Mouse (Mus musculus) embryo, embryonic 10.5 days (tissue): ENCODE data around the gene Nup107.
"Not testable (repeated sequence)": the region's sequence is repeated elsewhere in the genome, so short reads cannot be mapped to it uniquely, and the experiment has no call there.

Experiments used
- DNase-seq: peaks from one replicate; pipeline ENCODE4 v3.0.0-alpha.2; 2015; ENCODE audit warnings: low spot score

Gene Nup107

DNA sequence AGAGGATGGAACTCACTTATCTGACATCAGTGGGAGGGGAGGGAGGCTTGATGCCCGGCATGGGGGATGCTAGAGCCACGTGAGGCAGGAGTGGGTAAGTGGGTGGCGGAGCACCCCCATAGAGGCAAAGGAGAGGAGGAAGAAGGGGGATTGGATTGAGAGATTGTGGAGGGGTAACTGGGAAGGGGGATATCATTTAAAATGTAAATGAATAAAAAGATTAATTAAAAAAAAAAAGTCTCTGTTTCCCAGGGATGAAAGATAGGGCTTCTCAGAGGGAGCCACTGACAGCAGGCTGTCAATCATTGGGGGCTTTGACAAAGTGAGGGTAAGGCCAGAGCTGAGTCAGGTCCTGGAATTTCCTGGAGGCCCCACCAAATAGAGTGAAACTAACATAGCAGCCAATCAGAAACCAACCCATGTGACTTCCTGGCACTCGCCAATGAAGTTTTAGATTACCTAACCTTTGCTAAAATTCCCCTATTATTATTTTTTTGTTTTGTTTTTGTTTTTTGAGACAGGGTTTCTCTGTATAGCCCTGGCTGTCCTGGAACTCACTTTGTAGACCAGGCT lies 77.5 kb downstream of the Nup107 start:
- DNase-seq, result no peak

DNA sequence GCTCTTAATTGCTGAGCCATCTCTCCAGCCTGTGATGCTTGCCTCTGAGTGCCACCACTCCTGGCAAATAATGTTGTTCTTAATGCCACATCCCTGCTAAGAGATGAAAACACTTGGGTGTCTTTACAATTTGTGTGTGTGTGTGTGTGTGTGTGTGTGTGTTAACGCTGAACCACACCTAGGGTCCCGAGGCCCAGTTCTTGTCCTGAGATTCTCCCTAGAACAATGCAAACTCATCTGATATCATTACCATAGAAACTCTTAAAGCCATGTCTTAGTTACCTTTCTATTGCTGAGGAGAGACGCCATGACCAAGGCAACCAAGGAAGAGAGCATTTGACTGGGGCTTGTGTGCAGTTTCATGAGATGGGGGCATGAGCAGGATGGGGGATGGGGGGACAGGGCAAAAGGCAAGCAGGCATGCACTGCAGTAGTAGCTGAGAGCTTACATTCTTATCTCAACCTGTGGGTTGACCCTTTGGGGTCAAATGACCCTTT lies 78.4 kb downstream of the Nup107 start:
- no peak for DNase-seq

DNA sequence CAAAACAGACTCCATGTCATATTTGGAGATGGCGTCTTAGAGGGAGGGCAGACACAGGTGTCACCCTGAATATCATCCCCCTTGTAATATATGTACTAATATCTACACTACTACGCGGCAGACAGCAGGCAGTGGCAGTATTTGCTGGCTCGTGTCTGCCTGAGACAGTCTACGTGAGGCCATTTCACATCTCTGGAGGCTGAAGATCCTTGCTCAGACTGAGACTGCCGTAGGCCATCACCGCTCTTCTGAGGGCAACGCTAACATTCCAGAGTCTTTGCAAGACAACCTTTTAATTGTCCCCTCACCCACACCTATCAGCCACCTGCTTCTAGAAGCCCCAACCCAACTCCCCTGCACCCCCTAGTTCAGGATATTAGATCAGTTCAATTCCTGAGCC lies 79.0 kb downstream of the Nup107 start:
- no peak for DNase-seq

DNA sequence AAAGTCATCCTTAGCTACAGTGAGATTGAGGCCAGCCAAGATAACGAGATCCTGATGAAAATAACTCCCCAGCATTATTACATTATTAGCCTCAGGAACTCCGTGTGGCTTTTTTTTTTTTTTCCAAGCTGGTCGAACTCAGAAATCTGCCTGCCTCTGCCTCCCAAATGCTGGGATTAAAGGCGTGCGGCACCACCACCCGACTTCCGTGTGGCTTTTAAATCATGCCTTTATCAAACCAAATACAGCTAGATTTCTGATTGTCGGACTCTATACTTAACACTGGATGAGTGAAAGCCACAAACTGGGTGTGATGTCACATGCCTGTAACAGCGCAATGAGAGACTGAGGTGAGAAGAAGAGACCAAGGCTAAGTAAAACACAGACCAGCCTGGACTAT lies 79.6 kb downstream of the Nup107 start:
- no peak for DNase-seq

DNA sequence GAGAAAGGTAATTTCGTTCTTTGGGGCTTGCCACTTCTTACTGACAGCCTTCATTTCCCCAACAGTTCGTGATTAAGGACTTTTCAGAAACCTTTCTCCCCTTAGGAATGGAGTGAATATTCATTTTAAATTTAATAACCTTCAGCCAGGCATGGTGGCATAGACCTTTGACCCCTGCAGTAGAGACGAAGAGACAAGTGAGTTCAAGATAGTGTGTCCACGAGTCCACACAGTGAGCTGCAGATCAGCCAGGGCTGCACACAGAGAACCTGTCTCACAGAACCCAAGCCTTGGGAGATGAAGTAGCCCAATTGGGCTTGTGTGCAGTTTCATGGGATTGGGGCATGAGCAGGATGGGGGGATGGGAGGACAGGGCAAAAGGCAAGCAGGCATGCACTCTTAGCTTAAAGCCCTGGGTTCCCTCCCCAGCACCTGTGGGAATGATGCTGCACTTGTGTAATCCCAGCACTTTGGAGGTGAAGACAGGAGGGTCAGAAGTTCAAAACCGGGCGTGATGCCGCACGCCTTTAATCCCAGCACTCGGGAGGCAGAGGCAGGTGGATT lies 80.2 kb downstream of the Nup107 start:
- DNase-seq, result no peak

DNA sequence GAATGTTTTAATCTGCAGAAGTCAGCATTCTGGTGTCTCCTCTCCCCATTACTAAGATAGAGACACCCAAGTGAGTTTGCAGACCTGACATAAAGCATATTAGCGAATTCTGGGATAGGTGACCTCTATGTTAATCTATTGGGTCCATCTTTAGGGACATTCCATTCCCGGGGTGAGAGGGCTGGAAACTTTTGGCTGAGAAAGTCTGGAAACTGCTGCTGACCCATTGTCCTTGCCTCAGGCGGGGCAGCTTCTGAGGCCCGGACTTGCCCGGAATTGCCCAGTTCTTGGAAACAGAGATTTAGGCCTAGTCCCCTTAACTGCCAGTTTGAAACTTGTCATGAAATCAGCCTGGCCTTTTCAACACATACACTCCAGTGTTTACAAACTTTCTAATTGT lies 81.1 kb downstream of the Nup107 start:
- no peak for DNase-seq

DNA sequence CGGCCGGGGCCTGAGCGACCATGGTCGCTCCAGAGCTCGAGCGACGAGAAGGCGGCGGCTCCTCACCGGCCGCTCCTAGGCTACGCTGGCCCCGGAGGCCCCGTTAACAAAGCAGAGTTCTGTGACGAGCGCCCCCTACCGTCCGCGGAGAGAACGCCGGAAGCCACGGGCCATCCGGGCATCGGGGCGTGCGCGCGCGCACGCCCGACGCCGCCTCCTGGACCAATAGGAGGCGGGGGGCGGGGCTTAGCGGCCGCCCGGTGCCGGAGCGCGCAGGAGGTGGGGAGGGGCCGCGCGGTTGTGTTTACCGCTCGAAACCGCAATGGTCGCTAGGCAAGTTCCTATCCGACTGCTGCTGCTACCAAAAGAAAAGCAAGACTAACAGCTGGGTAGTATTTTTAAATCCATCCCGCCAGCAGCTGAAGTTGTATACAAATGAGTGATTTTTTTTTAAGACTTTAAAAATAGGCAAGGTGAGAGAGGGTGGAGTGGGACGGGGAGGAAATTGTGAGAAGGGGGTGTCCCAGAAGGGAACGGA lies 81.8 kb downstream of the Nup107 start, which contains the start of gene Mdm2:
Gene Mdm2 (minus strand): TSS at position 155 of the 538 bp plus-strand sequence.
- peak; percentile 96 for DNase-seq

DNA sequence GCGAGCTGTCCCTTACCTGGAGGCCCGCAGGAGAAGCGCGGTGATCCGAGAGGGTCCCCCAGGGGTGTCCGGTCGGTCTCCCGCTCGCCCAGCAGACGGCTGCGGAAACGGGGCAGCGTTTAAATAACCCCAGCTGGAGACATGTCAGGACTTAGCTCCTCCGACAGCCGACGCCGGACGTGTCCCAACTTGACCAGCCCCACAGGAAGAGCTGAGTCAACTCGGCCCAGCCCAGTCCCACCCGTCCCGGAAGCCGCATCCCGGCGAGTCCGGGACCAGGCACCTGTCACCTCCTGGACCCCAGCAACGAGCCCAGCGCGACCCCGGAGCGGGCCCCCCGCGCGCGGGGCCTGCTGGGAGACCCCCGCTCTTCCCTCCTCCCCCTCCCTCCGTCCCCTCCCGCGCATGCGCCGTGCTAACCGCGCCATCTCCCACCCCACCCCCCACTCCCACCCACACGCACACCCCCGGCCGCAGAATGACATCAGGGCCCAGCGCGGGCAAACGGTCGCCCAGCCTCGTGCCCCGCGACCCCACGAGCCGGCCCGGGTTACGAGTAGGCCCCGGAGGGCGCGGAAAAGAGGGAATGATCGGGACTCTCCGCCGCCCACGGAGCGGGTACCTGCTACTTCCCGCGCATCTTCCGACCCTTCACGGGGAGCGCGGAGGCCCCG lies 82.4 kb downstream of the Nup107 start:
- peak; percentile 87 for DNase-seq

DNA sequence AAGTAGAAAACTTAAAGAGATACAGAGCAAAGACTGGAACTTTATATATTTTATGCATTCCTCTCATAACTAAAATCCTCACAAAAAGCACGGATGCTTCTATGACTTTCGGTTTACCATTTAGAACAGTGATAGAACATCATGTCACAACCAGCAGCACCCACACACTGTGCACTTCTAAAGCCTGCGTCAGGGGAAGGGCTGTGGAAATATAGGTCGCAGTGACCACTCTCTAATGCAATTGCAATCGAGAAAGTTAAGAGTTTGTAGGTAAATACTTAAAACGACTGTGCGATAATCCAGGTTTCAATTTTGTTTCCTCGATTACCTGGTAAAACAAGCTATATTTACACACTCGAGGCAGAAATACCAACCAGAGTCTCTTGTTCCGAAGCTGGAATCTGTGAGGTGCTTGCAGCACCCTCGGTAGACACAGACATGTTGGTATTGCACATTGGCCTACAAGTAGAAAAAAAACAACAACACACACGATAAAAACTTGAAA lies 83.1 kb downstream of the Nup107 start:
- no peak for DNase-seq

DNA sequence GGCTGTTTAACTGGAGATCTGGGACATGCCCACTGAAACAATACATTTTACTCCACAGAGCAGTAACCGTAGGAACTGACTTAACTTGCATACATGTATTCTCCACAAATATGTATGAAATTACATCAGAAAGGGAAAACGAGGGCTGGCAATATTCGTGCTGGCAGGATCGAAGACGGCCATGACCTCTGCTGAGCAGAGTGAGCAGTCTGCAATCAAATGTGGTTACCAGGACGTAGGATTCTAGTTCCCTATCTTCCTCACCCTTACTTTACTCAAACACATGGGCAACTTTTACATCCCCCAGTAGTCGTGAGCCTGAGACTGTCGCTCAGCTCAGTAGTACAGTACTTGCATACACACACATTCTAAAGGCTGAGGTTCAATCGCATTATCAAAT lies 83.6 kb downstream of the Nup107 start:
- DNase-seq, result no peak

DNA sequence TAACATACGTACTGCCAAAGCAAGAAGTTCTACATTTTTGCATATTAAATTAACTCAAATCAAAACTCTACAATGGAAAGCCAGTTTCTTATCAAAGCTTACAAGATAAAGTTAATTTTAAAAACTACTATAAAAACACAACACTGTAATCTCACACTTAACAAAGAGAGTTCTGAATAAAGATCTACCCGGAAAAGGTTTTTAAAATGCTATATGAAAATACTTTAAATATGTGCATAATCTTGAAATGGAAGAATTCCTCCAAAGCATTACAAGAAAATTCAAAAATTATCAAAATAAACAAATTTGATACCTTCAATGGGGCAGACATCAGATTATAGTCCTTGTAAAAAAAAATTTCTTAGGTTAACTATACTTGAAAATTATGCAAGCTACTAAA lies 84.1 kb downstream of the Nup107 start:
- DNase-seq, result no peak

DNA sequence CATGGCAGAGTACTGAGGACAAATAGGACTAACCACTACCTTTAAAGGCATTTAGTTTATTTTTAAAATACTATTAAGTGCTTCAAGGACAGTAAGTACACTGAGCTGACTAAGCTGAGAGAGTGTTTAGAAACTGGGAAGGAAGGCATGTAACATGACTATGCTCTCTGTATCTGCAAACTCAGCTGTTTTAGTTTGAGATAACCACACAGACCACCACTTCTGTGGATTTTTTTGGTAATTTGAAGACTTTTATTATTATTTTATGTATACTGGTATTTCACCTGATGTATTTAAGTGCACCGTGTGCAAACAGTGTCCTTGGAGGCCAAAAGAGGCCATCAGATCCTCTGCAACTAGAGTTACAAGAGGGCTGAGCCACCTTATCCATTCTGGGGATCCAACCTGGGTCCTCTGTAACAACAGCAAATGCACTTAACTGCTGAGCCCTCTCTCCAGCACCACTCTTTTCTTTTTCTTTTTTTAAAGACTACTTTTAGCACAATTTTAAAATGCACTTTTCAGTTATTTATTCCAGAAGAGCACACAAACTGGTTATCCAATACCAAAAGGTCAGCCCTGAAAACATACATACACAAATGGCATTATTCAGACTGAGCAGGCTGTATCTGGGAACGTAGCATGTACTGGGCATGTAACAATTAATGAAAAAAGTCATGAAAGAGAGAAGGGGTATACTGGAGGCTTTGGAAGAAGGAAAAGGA lies 85.2 kb downstream of the Nup107 start:
- DNase-seq, result no peak

DNA sequence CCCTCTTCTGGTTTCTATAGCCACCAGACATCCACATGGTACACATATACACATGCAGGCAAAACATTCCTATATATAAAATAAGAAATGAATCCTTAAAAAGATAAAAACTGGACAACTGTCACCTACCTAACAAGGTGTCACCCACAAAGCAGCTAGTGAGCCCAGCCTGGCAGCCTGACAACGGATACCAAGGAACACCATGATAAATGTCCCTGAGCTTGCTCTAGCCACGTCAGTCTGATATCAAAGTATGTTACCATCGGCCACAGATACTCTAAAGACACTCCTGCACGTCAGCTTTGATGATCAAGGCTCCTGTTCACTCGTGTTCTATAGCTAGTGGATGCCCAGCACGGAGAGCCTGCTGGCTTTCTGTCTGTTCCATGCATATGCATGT lies 86.1 kb downstream of the Nup107 start:
- DNase-seq, result no peak

DNA sequence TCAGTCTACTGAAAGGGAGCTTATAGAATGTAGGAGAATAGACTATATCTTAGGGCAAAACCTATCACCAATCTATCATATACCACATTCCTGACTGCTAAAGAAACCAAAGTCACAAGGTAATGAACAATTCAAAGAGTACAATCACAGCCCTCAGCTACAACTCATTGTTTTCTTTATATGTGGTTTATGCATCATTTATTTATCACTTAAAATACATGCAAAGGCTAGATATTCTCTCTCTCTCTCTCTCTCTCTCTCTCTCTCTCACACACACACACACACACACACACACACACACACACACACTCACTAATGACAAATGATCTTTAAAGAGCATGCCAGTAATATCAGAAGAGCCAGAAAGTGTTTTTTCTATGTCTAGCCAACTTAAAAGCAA lies 86.7 kb downstream of the Nup107 start:
- DNase-seq, result no peak

DNA sequence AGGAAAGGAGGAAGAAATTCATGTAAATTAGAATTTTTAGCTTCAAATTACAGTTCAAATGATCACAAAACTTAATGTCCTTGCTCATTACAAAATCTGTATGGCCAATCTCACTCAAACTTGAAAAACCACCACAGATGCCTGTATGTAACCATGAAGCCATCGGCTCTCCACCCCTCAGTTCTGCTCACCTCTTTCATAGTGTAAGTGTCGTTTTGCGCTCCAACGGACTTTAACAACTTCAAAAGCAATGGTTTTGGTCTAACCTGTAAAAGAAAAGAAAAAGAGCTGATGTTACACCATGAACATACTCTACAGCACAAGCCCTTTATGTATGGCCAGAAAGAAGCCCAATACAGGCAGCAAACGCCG lies 87.6 kb downstream of the Nup107 start:
- no peak for DNase-seq

DNA sequence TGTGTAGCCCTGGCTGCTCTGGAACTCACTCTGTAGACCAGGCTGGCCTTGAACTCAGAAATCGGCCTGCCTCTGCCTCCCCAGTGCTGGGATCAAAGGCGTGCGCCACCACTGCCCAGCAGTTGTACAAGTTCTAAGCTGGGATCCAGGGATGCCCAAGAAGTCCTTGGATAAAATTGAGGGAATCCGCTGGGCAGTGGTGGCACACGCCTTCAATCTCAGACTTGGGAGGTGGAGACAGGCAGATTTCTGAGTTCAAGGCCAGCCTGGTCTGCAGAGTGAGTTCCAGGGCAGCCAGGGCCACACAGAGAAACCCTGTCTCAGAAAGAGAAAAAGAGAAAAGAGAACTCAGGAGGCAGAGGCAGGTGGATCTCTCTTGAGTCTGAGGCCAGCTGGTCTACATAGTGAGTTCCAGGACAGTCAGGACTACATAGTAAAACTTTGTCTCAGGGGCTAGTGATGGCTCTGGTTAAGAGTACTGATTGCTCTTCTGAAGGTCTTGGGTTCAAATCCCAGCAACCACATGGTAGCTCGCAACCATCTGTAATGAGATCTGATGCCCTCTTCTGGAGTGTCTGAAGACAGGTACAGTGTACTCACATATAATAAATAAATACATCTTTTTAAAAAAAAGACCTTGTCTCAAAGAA lies 88.1 kb downstream of the Nup107 start:
- not testable (repeated sequence) for DNase-seq

DNA sequence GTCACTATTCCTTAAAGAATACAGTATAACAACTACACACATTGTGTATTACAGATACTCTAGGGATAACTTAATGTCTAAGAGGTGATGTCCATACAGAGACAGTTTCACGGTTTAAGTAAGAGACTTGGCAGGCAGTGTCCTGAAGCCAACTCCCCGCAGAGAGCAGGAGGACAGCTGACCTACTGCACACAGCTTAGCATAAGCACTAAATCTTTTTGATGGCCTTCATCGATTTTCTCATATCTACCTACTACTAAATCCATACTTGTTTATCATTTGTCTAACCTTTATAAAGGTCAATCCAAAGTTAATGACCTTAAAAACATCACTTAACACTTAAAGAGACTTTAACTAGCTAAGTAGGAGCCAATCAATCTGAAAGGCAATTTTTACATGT lies 89.0 kb downstream of the Nup107 start:
- DNase-seq, result no peak

DNA sequence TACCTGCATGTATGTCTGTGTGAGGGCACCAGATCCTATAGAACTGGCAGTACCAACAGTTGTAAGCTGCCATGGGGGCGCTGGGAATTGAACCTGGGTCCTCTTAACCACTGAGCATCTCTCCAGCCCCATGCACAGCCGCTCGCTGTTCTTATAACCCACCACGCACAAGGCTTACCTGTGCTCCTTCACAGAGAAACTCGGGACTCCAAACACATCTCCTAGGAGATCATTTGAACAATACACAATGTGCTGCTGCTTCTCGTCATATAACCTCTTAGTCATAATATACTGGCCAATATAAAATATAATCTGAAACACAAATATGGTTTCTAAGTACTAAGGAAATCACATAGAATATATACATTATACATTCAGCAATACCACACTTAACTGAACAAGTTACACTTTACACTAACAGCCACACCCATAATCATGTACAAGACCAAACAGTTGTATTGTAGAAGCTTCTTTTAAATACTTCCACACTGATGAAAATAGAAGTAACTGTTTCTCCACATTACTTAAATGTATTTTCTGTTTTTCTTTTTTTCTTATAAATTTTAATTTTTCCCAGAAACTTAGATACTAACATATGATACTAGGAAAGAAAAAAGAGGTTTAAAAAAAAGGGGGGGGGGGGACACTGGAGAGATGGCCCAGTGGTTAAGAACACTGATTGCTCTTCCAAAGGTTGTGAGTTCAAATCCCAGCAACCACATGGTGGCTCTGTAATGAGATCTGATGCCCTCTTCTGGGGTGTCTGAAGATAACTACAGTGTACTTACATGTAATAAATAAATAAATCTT lies 90.3 kb downstream of the Nup107 start:
- DNase-seq, result no peak

DNA sequence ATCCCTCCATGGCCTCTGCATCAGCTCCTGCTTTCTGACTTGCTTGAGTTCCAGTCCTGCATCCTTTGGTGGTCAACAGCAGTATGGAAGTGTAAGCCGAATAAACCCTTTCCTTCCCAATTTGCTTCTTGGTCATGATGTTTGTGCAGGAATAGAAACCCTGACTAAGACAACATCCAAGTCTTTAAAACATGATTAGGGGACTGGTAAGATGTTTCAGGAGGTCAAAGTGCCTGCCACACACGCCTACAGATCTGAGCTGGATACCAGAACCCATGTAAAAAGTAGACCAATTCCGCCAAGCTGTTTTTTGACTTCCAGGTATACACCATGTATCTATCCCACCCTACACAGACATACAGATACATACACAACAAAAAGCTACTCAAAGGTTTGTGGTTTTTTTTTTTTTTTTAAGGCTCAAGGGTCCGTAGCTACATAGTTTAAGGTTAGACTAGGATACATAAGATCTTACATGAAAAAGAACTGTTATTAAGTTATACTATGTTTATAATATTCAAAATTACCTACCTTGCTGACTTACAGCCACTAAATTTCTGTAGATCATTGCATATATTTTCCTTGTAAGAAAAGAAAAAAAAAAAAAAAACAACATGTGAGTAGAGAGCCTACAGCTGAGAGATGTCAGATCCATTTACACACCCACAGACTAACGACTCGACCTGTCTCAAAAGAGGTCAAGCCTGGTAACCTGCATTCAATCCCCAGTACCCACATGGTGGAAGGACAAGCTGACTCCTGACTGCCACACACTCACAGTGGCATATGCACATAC lies 91.3 kb downstream of the Nup107 start:
- DNase-seq, result no peak
